Mouse (Mus musculus): ENCODE data around the gene Pip5k1b.

The Pip5k1b gene

GRCm38 (mm10) chr19:24518384-24518783 is 37.3 kb downstream of the Pip5k1b start:
- no peak for DNase-seq (ENCODE audit: low spot score in 2 of 2)

GRCm38 (mm10) chr19:24517057-24517456 is 38.6 kb downstream of the Pip5k1b start:
- no peak for DNase-seq (ENCODE audit: low spot score in 2 of 2)

GRCm38 (mm10) chr19:24515941-24516340 is 39.7 kb downstream of the Pip5k1b start:
- no peak for DNase-seq (ENCODE audit: low spot score in 2 of 2)

- DNase-seq (ENCODE audit: low spot score in 2 of 2): no peak
Measured at GRCm38 (mm10) chr19:24514661-24515642, 40.7 kb downstream of the Pip5k1b start.

GRCm38 (mm10) chr19:24513105-24513843 is 42.4 kb downstream of the Pip5k1b start:
- DNase-seq (ENCODE audit: low spot score in 2 of 2): peak; percentile 54 to 74

- DNase-seq (ENCODE audit: low spot score in 2 of 2): no peak
Measured at GRCm38 (mm10) chr19:24511939-24512338, 43.7 kb downstream of the Pip5k1b start.

GRCm38 (mm10) chr19:24509391-24509790 is 46.3 kb downstream of the Pip5k1b start:
- DNase-seq (ENCODE audit: low spot score in 2 of 2): no peak

GRCm38 (mm10) chr19:24508087-24508767 is 47.4 kb downstream of the Pip5k1b start:
- DNase-seq (ENCODE audit: low spot score in 2 of 2): no peak

- no peak for DNase-seq (ENCODE audit: low spot score in 2 of 2)
Measured at GRCm38 (mm10) chr19:24502736-24503421, 52.8 kb downstream of the Pip5k1b start.

- no peak for DNase-seq (ENCODE audit: low spot score in 2 of 2)
Measured at GRCm38 (mm10) chr19:24501525-24501924, 54.1 kb downstream of the Pip5k1b start.

GRCm38 (mm10) chr19:24500431-24500830 is 55.2 kb downstream of the Pip5k1b start:
- DNase-seq (ENCODE audit: low spot score in 2 of 2): no peak

GRCm38 (mm10) chr19:24499291-24499690 is 56.4 kb downstream of the Pip5k1b start:
- DNase-seq (ENCODE audit: low spot score in 2 of 2): no peak

GRCm38 (mm10) chr19:24493887-24494286 is 61.8 kb downstream of the Pip5k1b start:
- no peak for DNase-seq (ENCODE audit: low spot score in 2 of 2)

GRCm38 (mm10) chr19:24491824-24492223 is 63.8 kb downstream of the Pip5k1b start:
- DNase-seq (ENCODE audit: low spot score in 2 of 2): no peak

GRCm38 (mm10) chr19:24490275-24490674 is 65.4 kb downstream of the Pip5k1b start:
- DNase-seq (ENCODE audit: low spot score in 2 of 2): no peak

- DNase-seq (ENCODE audit: low spot score in 2 of 2): no peak
Measured at GRCm38 (mm10) chr19:24486433-24487296, 69.0 kb downstream of the Pip5k1b start.

GRCm38 (mm10) chr19:24484612-24485194 is 71.0 kb downstream of the Pip5k1b start:
- DNase-seq (ENCODE audit: low spot score in 2 of 2): no peak

GRCm38 (mm10) chr19:24480916-24481315 is 74.8 kb downstream of the Pip5k1b start:
- DNase-seq (ENCODE audit: low spot score in 2 of 2): no peak

- peak; percentile 88 to 91 for DNase-seq (ENCODE audit: low spot score in 2 of 2)
Measured at GRCm38 (mm10) chr19:24476929-24477882, 78.5 kb downstream of the Pip5k1b start, which contains the start of gene Fam122a. Gene Fam122a, minus strand, starts transcription at chr19:24477356.

Measured in spleen, postnatal 36 days (tissue).